Mouse (Mus musculus) heart, adult 9 months (tissue): ENCODE results near the gene Arl10.

ENCODE experiments used
- DNase-seq, 2 experiments: peaks; one replicate each; pipeline ENCODE4 v3.0.0; 2022; ENCODE audit warnings: low spot score in 2 of 2

The Arl10 gene

GRCm38 (mm10) chr13:54616998-54617397, 42.2 kb downstream of the Arl10 start:
- DNase-seq: no peak

GRCm38 (mm10) chr13:54621155-54621932, 46.5 kb downstream of the Arl10 start, which contains the start of gene Faf2:
Faf2 (plus strand) TSS chr13:54621784.
- peak; percentile 96 to 97 for DNase-seq

GRCm38 (mm10) chr13:54621960-54622521, 47.2 kb downstream of the Arl10 start:
- no peak for DNase-seq

GRCm38 (mm10) chr13:54629128-54629527, 54.3 kb downstream of the Arl10 start:
- DNase-seq: no peak
